Mouse (Mus musculus): ENCODE measurements around the gene Rasal2.

- TF ChIP-seq POLR2A (IDR thresholded peaks at IDR 0.05; ENCODE audit: borderline replicate concordance, extremely low read depth, insufficient read depth, insufficient read length, poor library complexity, severe bottlenecking) (no peak), CTCF (IDR thresholded peaks at IDR 0.05; ENCODE audit: borderline replicate concordance, extremely low read depth, insufficient read depth, insufficient read length) (no peak)
These were observed 229.4 kb downstream of the Rasal2 start for GRCm38 (mm10) chr1:157183043-157183442.
